Mouse (Mus musculus): ENCODE measurements around the gene a.

DNA sequence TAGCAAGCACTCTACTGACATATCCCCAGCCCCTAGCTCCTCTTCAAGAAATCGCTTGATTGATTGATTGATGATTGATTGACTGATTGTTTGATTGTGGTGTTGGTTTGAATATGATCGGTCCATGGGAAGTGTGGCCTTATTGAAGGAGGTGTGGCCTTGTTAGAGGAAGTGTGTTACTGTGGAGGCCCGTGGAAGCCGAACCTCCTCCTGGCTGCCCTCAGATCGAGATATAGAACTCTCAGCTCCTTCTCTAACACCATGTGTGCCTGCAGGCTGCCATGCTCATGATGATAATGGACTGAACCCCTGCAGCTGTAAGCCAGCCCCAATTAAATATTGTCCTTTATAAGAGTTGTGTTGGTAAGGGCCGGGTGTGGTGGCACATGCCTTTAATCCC lies 24.2 kb upstream of the a start:
- no peak for TF ChIP-seq POLR2A (IDR thresholded peaks at IDR 0.05; ENCODE audit: low read depth, low read length)
- TF ChIP-seq EP300 (IDR thresholded peaks at IDR 0.05; ENCODE audit: low read length): no peak
- no peak for TF ChIP-seq CTCF (conservative IDR thresholded peaks at IDR 0.05 in 1 of 2, IDR thresholded peaks at IDR 0.05 in 1 of 2; ENCODE audit: low read depth in 2 of 2, low read length in 2 of 2)
- no peak for TF ChIP-seq HCFC1 (IDR thresholded peaks at IDR 0.05; ENCODE audit: low read depth, low read length)
- TF ChIP-seq USF2 (conservative IDR thresholded peaks at IDR 0.05; ENCODE audit: low read depth, low read length): no peak
- TF ChIP-seq ZC3H11A (IDR thresholded peaks at IDR 0.05; ENCODE audit: low read depth, low read length): no peak
- TF ChIP-seq E2F4 (IDR thresholded peaks at IDR 0.05; ENCODE audit: insufficient replicate concordance, low read depth, low read length): no peak
- no peak for TF ChIP-seq SMC3 (IDR thresholded peaks at IDR 0.05; ENCODE audit: low read depth, low read length)
- no peak for TF ChIP-seq ELF1 (IDR thresholded peaks at IDR 0.05; ENCODE audit: low read depth, low read length)
- no peak for TF ChIP-seq SIN3A (IDR thresholded peaks at IDR 0.05; ENCODE audit: low read length)
- no peak for TF ChIP-seq ETS1 (conservative IDR thresholded peaks at IDR 0.05; ENCODE audit: low read depth, low read length)
- no peak for TF ChIP-seq USF1 (IDR thresholded peaks at IDR 0.05; ENCODE audit: low read depth, low read length)
- TF ChIP-seq ZMIZ1 (IDR thresholded peaks at IDR 0.05; ENCODE audit: low read depth, low read length): no peak

Data from CH12.LX (cell line).